Mouse (Mus musculus) hindbrain, embryonic 13.5 days (tissue): ENCODE results near the gene Itgb3. TPM values are rescaled to one million over a fixed set of nuclear protein-coding genes. Genes with fewer than 3 reads are reported as not detected.

Experiments used
- ATAC-seq: fragments of 200-750 bp; cut with Nextera tagmentation; 2 replicates; pipeline ENCODE4 v1.8.0; 2017; ENCODE audit warnings: moderate TSS enrichment; ENCODE audit not compliant: low FRiP score
- H3K27ac ChIP-seq: fragments of 300-500 bp; sonication (generic); 2 replicates; pipeline ENCODE4 v1.5.1; 2015; ENCODE audit warnings: inconsistent platforms, mild to moderate bottlenecking, moderate library complexity
- H3K27me3 ChIP-seq: fragments of 300-500 bp; sonication (generic); 2 replicates; pipeline ENCODE4 v1.6.1; 2015; ENCODE audit warnings: mild to moderate bottlenecking, inconsistent platforms
- H3K36me3 ChIP-seq: fragments of 300-500 bp; sonication (generic); 2 replicates; pipeline ENCODE4 v1.6.1; 2015; ENCODE audit warnings: mild to moderate bottlenecking, inconsistent platforms
- H3K4me1 ChIP-seq: fragments of 300-500 bp; sonication (generic); replicated peaks from 2 replicates; pipeline ENCODE4 v1.6.1; 2015; ENCODE audit warnings: inconsistent platforms
- H3K4me2 ChIP-seq: fragments of 300-500 bp; sonication (generic); 2 replicates; pipeline ENCODE4 v1.6.1; 2015; ENCODE audit warnings: inconsistent platforms, mild to moderate bottlenecking, moderate library complexity
- H3K4me3 ChIP-seq: fragments of 300-500 bp; sonication (generic); 2 replicates; pipeline ENCODE4 v1.5.1; 2015; ENCODE audit warnings: mild to moderate bottlenecking, inconsistent platforms
- H3K9ac ChIP-seq: fragments of 300-500 bp; sonication (generic); 2 replicates; pipeline ENCODE4 v1.6.1; 2015; ENCODE audit warnings: mild to moderate bottlenecking, inconsistent platforms
- H3K9me3 ChIP-seq: fragments of 300-500 bp; sonication (generic); 2 replicates; pipeline ENCODE4 v1.6.1; 2016; ENCODE audit warnings: inconsistent platforms
- WGBS: fragments of 180-500 bp; shearing (Covaris S2); methylation state at CpG from one replicate; pipeline ENCODE4 v1.1.7; 2015; 5-methylcytosine and 5-hydroxymethylcytosine counted together
- polyA plus RNA-seq: library from polyadenylated mRNA; unstranded; fragments of >200 nt; fragmentation: Nextera tagmentation; extraction: Ambion mirVana; gene quantifications from 2 replicates; pipeline ENCODE4 v1.2.1, GENCODE M21; 2015

Itgb3 gene
- polyA plus RNA-seq, 1 experiment from 2014 or later, result 1.9 TPM

GRCm38 (mm10) chr11:104647188-104647867 is 39.5 kb downstream of the Itgb3 start:
- H3K27ac ChIP-seq, result no peak overlapping the region
- H3K9ac ChIP-seq, result no peak overlapping the region
- no peak overlapping the region for H3K4me2 ChIP-seq
- H3K9me3 ChIP-seq, result no peaks in the 10 kb centered on the region
- no peak for ATAC-seq
- no peaks in the 10 kb centered on the region for H3K36me3 ChIP-seq
- H3K4me1 ChIP-seq, result peaks cover 5% of the 10 kb centered on the region; the same call in 1 of the 2 replicates
- H3K4me3 ChIP-seq, result no peak overlapping the region
- 67% methylated on average over 8 of the region's 8 CpGs for WGBS
- H3K27me3 ChIP-seq, result no peaks in the 10 kb centered on the region

DNA sequence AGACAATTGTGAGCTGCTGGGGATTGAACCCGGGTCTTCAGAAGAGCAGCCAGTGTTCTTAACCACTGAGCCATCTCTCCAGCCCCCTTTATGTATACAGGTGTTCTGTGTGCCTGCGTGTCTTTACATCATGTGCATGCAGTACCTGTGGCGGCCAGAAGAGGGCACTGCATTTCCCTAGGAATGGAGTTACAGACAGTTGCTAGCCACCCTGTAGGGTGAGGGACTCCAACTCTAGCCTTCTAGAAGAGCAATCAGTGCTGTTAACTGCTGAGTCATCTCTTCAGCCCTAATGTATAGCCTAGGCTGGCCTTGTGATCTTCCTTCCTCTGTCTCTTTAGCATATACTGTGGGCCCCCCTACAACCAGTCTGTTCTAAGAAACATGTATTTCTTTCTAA is 40.8 kb downstream of the Itgb3 start:
- no peak for ATAC-seq
- WGBS, result 56% methylated on average over 3 of the region's 3 CpGs
- Histone ChIP-seq H3K9me3 (no peaks in the 10 kb centered on the region), H3K36me3 (no peaks in the 10 kb centered on the region), H3K4me1 (peaks cover 2% of the 10 kb centered on the region; the same call in 1 of the 2 replicates), H3K27me3 (no peaks in the 10 kb centered on the region), H3K4me3 (no peak overlapping the region), H3K27ac (no peak overlapping the region), H3K4me2 (no peak overlapping the region), H3K9ac (no peak overlapping the region)

DNA sequence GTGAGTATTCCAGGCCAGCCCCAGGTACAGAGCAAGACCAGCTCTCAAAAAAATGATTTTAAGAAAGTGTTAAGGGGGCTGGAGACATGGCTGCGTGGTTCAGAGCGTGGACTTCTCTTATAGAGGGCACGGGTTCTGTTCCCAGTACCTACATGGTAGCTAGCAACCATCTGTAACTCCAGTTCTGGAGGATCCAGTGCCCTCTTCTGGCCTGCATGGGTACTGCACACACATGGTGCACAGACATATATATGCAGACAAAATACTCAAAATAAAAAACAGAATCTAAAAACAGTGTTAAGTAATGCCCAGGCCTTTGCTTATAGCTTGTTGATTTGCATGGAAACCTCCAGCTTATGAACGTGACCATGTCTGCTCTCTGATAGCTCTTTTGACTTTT is 52.8 kb downstream of the Itgb3 start:
- Histone ChIP-seq H3K9me3 (no peaks in the 10 kb centered on the region), H3K27me3 (no peaks in the 10 kb centered on the region), H3K4me3 (no peak overlapping the region), H3K36me3 (no peaks in the 10 kb centered on the region), H3K4me2 (no peak overlapping the region), H3K27ac (no peak overlapping the region), H3K9ac (no peak overlapping the region), H3K4me1 (no peaks in the 10 kb centered on the region)
- 98% methylated on average over 4 of the region's 4 CpGs for WGBS
- no peak for ATAC-seq

GRCm38 (mm10) chr11:104661106-104661505 is 53.3 kb downstream of the Itgb3 start:
- Histone ChIP-seq H3K4me1 (no peaks in the 10 kb centered on the region), H3K9me3 (no peaks in the 10 kb centered on the region), H3K4me3 (no peak overlapping the region), H3K9ac (no peak overlapping the region), H3K4me2 (no peak overlapping the region), H3K36me3 (no peaks in the 10 kb centered on the region), H3K27ac (no peak overlapping the region), H3K27me3 (no peaks in the 10 kb centered on the region)
- no peak for ATAC-seq
- WGBS, result 89% methylated on average over 5 of the region's 5 CpGs

GRCm38 (mm10) chr11:104661531-104662205 is 53.9 kb downstream of the Itgb3 start:
- ATAC-seq, result no peak
- H3K4me1 ChIP-seq, result no peaks in the 10 kb centered on the region
- no peaks in the 10 kb centered on the region for H3K9me3 ChIP-seq
- no peak overlapping the region for H3K27ac ChIP-seq
- H3K4me3 ChIP-seq, result no peak overlapping the region
- no peaks in the 10 kb centered on the region for H3K36me3 ChIP-seq
- H3K9ac ChIP-seq, result no peak overlapping the region
- 85% methylated on average over 20 of the region's 20 CpGs for WGBS
- no peak overlapping the region for H3K4me2 ChIP-seq
- no peaks in the 10 kb centered on the region for H3K27me3 ChIP-seq

DNA sequence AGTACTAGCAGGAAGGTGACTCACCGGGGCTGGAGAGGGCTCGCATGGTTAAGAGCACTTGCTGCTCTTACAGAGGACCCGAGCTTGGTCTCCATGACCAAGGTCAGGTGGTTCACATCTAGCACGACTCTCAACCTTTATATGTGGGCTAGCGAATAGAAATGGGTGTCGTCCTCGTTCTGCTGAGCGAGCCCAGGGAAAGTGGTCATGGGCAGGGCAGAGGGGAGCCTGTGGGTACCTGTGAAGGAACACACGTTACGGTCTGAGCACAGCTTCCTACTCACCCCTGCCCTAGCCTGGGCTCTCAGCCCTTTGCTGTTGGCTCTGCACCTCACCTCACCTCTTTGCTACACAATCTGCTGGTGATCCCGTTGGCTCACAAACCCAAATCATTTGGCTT is 54.8 kb downstream of the Itgb3 start:
- H3K9ac ChIP-seq, result no peak overlapping the region
- H3K9me3 ChIP-seq, result no peaks in the 10 kb centered on the region
- no peaks in the 10 kb centered on the region for H3K4me1 ChIP-seq
- WGBS, result 94% methylated on average over 11 of the region's 11 CpGs
- no peak overlapping the region for H3K4me2 ChIP-seq
- no peak overlapping the region for H3K4me3 ChIP-seq
- no peak overlapping the region for H3K27ac ChIP-seq
- no peaks in the 10 kb centered on the region for H3K27me3 ChIP-seq
- ATAC-seq, result no peak
- H3K36me3 ChIP-seq, result no peaks in the 10 kb centered on the region

GRCm38 (mm10) chr11:104663241-104663877 is 55.6 kb downstream of the Itgb3 start:
- H3K9me3 ChIP-seq, result no peaks in the 10 kb centered on the region
- H3K4me2 ChIP-seq, result no peak overlapping the region
- H3K9ac ChIP-seq, result no peak overlapping the region
- no peak overlapping the region for H3K27ac ChIP-seq
- no peaks in the 10 kb centered on the region for H3K4me1 ChIP-seq
- H3K36me3 ChIP-seq, result no peaks in the 10 kb centered on the region
- WGBS, result 81% methylated on average over 6 of the region's 6 CpGs
- no peaks in the 10 kb centered on the region for H3K27me3 ChIP-seq
- no peak for ATAC-seq
- no peak overlapping the region for H3K4me3 ChIP-seq

GRCm38 (mm10) chr11:104663878-104664261 is 56.1 kb downstream of the Itgb3 start:
- WGBS, result 86% methylated on average over 3 of the region's 3 CpGs
- no peaks in the 10 kb centered on the region for H3K27me3 ChIP-seq
- ATAC-seq, result no peak

GRCm38 (mm10) chr11:104664441-104664840 is 56.6 kb downstream of the Itgb3 start:
- no peak overlapping the region for H3K4me2 ChIP-seq
- no peak for ATAC-seq
- H3K9ac ChIP-seq, result no peak overlapping the region
- H3K4me1 ChIP-seq, result no peaks in the 10 kb centered on the region
- H3K9me3 ChIP-seq, result no peaks in the 10 kb centered on the region
- H3K4me3 ChIP-seq, result no peak overlapping the region
- H3K27ac ChIP-seq, result no peak overlapping the region
- no peaks in the 10 kb centered on the region for H3K27me3 ChIP-seq
- no peaks in the 10 kb centered on the region for H3K36me3 ChIP-seq

More at GRCm38 (mm10) chr11:104663878-104664261, 56.1 kb downstream of the Itgb3 start:
- Histone ChIP-seq H3K4me1 (no peaks in the 10 kb centered on the region), H3K9ac (no peak overlapping the region), H3K36me3 (no peaks in the 10 kb centered on the region), H3K4me3 (no peak overlapping the region), H3K27ac (no peak overlapping the region), H3K4me2 (no peak overlapping the region), H3K9me3 (no peaks in the 10 kb centered on the region)

- H3K4me3 ChIP-seq, result no peak overlapping the region
- no peaks in the 10 kb centered on the region for H3K9me3 ChIP-seq
- no peak overlapping the region for H3K4me2 ChIP-seq
- H3K27ac ChIP-seq, result no peak overlapping the region
- H3K4me1 ChIP-seq, result no peaks in the 10 kb centered on the region
- 81% methylated on average over 5 of the region's 5 CpGs for WGBS
- H3K27me3 ChIP-seq, result no peaks in the 10 kb centered on the region
- no peaks in the 10 kb centered on the region for H3K36me3 ChIP-seq
- H3K9ac ChIP-seq, result no peak overlapping the region
- ATAC-seq, result no peak
Observed at GRCm38 (mm10) chr11:104667399-104667798, 59.6 kb downstream of the Itgb3 start.

DNA sequence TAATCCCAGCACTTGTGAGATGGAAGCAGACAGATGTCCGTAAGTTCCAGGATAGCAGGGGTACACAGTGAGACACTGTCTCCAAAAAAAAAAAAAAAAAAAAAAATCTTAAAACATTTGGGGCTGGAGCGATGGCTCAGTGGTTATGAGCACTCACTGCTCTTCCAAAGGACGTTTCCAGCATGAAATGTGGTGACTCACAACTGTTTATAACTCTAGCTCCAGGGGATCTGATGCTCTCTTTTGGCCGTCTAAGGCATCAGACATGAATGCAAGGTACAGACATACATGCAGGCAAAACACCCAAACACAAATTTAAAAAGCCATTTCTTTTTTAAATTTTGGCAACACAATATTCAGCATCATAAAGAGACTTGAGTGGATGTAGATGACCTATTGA is 65.6 kb downstream of the Itgb3 start:
- Histone ChIP-seq H3K27ac (no peak overlapping the region), H3K27me3 (no peaks in the 10 kb centered on the region), H3K4me3 (no peak overlapping the region), H3K9ac (no peak overlapping the region), H3K4me2 (no peak overlapping the region), H3K36me3 (no peaks in the 10 kb centered on the region), H3K9me3 (no peaks in the 10 kb centered on the region), H3K4me1 (no peaks in the 10 kb centered on the region)
- 76% methylated on average over 4 of the region's 4 CpGs for WGBS
- ATAC-seq, result no peak

DNA sequence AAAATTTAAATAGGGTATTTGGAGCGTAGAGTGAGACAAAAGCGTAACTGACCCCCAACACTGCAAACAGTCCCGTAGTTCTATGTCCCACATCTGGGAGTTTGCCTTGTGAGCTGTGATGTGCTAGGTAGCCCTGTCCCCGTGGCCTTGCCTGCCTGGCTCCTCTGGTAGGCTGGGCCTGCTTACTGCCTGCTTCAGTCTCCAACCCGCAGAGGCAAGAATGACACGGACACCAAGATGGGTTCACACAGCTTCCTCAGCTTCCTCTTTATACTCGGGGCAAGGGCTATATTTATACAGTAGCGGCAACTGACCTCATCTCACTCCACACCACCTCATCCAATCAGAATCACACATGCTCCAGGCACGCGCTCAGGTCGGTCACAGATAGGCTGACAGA is 67.0 kb downstream of the Itgb3 start:
- no peaks in the 10 kb centered on the region for H3K4me1 ChIP-seq
- H3K4me3 ChIP-seq, result no peak overlapping the region
- no peak overlapping the region for H3K4me2 ChIP-seq
- no peak for ATAC-seq
- WGBS, result 94% methylated on average over 11 of the region's 11 CpGs
- no peaks in the 10 kb centered on the region for H3K27me3 ChIP-seq
- no peaks in the 10 kb centered on the region for H3K9me3 ChIP-seq
- H3K27ac ChIP-seq, result no peak overlapping the region
- H3K36me3 ChIP-seq, result no peaks in the 10 kb centered on the region
- no peak overlapping the region for H3K9ac ChIP-seq
